Mouse (Mus musculus): ENCODE results near the gene Rhbdl1. TPM values are rescaled to one million over a fixed set of nuclear protein-coding genes. Genes with fewer than 3 reads are reported as not detected.

Gene Rhbdl1
- total RNA-seq, 2 experiments from 2014 or later: 43.0 to 44.8 TPM

DNA sequence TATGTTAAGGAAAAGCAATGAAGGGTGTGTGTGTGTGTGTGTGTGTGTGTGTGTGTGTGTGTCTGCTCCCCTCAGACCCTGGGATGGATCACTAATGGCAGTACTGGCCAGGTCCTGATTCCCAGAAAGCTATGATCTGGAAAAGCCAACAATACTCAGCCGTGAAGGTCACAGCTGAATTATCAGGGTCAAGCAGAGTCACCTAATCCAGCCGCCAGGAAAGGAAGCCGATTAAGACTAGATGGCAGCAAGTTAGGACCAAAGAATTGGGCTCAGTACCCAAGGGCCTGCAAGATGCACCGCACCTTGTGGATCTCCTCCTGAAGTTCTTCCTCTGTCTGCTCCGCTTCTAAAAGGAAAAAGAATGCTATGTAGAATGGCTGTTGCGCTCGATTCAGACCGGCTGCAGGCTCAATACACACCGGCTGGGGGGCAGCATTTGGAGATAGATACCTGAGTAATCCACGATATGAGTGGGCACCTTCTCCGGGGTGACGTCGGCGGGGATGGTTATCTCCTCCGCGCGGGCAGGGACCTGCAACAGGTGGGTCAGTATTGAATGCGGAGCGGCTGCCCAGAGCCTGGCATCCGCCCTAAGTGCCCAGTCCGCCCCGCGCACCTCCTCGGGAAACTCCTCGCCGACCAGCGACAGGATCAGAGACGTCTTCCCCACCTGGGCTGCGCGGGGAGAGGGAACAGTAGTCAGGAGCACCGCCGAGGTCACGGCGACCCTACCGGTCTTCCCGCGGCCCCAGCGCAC is 6.7 kb upstream of the Rhbdl1 start:
- Histone ChIP-seq H3K4me3 (peak overlapping the region; percentile 83), H3K27ac (peak overlapping the region; percentile 96)
- TF ChIP-seq CTCF (conservative IDR thresholded peaks at IDR 0.05): no peak
- DNase-seq (ENCODE audit: low spot score in 2 of 2): no peak

DNA sequence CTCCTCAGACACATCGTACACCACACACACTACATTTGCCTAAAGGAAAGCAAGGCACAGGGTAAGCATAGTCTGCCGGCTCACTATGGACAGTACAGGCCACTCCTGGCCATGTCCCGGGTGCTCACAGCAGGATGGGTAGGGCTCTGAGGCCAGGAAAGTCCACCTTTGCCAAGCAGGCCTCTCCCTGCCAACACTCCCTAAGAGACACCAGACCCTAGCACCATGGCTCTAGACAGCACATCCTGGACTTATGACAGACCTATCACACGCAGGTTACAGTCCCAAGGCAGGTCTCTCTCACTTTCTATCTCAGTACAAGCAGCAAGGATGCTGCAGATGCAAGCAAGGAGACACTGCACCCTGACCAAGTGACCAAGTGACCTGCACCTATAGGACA is 6.0 kb upstream of the Rhbdl1 start:
- TF ChIP-seq CTCF (conservative IDR thresholded peaks at IDR 0.05): no peak
- Histone ChIP-seq H3K27ac (peak overlapping the region; percentile 96; the same call in 1 of the 2 replicates), H3K4me3 (peak overlapping the region; percentile 83)
- no peak for DNase-seq (ENCODE audit: low spot score in 2 of 2)

DNA sequence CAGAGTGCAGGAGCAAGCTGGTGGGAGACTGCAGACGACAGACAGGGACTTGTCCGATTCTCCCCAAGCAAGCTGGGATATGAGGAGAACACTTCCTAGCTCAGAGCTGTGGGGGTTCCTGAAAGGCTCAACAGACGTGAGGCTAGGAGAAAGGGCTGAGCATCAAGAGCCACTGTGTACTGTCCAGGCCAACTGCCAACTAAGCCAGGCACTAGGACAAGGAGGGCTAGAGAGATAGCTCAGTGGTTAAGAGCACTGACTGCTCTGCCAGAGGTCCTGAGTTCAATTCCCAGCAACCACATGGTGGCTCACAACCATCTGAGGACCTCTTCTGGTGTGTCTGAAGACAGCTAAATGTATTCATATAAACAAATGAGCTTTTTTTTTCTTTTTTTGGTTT is 5.4 kb upstream of the Rhbdl1 start:
- 0 out of 2 replicates have a peak, but pooled peaks have one; percentile 6 for TF ChIP-seq CTCF (conservative IDR thresholded peaks at IDR 0.05)
- no peak for DNase-seq (ENCODE audit: low spot score in 2 of 2)
- Histone ChIP-seq H3K27ac (no peak overlapping the region), H3K4me3 (no peak overlapping the region)

DNA sequence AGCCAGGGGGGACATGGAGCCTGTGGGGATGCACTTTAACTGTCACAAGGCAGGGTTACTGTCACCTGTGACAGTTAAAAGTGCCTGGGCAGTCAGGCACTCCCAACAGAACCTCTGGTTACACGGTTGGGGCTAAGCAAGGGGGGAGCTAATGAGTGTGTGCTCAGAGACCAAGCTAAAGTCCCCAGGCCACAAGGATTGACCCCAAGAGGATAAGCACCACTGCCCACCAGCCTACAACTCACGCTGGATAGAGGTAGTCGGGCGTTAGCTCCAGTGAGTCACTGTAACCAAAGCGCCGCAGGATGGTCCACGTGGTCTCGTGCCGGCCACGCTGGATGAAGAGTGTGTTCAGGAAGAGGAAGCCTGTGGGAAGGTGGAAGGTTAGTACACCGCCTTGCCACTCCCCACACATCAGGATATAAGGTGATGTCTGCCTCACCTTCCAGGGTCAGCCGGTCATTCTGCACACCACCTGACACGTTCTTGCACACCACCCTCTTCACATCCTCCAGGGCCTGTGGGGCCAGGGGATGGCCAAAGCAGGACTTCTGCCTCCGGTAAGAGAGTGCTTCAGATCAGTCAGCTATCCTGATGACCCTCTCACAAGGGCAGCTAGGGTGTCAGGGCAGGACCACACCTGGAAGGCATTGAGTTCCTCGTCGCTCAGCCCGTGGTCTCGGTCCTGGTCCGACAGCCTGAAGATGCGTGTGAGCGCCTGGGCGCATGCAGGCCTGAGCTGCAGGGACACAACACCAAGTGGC is 4.2 kb upstream of the Rhbdl1 start, which contains the start of gene Gm20683:
Gene Gm20683, minus strand, starts transcription at position 647 of the 764 bp plus-strand sequence.
- DNase-seq (ENCODE audit: low spot score in 2 of 2): no peak
- no peak for TF ChIP-seq CTCF (conservative IDR thresholded peaks at IDR 0.05)
- Histone ChIP-seq H3K27ac (no peak within 1 kb of the TSS), H3K4me3 (no peak within 1 kb of the TSS)

- Histone ChIP-seq H3K27ac (no peak overlapping the region), H3K4me3 (no peak overlapping the region)
- TF ChIP-seq CTCF (conservative IDR thresholded peaks at IDR 0.05): no peak
- DNase-seq (ENCODE audit: low spot score in 2 of 2): no peak
Observed at GRCm38 (mm10) chr17:25840519-25840918, 3.4 kb upstream of the Rhbdl1 start.

- H3K4me3 ChIP-seq: no peak overlapping the region
- no peak for DNase-seq (ENCODE audit: low spot score in 2 of 2)
- TF ChIP-seq CTCF (conservative IDR thresholded peaks at IDR 0.05): no peak
- peak overlapping the region; percentile 14; the same call in 1 of the 2 replicates for H3K27ac ChIP-seq
Observed at GRCm38 (mm10) chr17:25839455-25840235, 2.5 kb upstream of the Rhbdl1 start.

- Histone ChIP-seq H3K4me3 (no peak overlapping the region), H3K27ac (peak overlapping the region; percentile 14; the same call in 1 of the 2 replicates)
- TF ChIP-seq CTCF (conservative IDR thresholded peaks at IDR 0.05): no peak
- DNase-seq (ENCODE audit: low spot score in 2 of 2): no peak
Observed at GRCm38 (mm10) chr17:25838904-25839303, 1.8 kb upstream of the Rhbdl1 start.

DNA sequence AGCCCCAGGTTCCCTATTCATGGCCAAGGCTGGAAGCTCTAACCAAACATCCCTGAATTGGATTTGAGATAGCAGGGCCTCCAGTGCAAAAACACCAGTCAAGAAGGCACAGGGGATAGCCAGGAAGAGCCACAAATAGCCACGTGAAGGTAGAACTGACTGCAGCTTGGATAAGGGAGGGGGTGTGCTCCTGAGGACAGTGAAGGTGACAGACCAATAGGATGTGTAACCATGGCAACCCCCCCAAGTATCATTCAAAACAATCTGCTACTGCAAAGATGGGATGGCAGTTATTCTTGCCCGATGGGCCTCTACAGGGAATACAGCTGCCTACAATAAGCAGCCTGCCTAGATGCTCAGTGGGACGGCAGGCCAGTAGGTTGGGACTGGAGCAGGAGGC is 438 bp upstream of the Rhbdl1 start:
- H3K4me3 ChIP-seq: no peak overlapping the region; the same call in 1 of the 2 replicates
- H3K27ac ChIP-seq: peak overlapping the region; percentile 99
- no peak for DNase-seq (ENCODE audit: low spot score in 2 of 2)
- no peak for TF ChIP-seq CTCF (conservative IDR thresholded peaks at IDR 0.05)

GRCm38 (mm10) chr17:25836397-25837075 is 559 bp downstream of the Rhbdl1 start:
- TF ChIP-seq CTCF (conservative IDR thresholded peaks at IDR 0.05): no peak
- Histone ChIP-seq H3K27ac (peak overlapping the region; percentile 99), H3K4me3 (peak overlapping the region; percentile 72)
- DNase-seq (ENCODE audit: low spot score in 2 of 2): no peak

- TF ChIP-seq CTCF (conservative IDR thresholded peaks at IDR 0.05): no peak
- Histone ChIP-seq H3K27ac (peak overlapping the region; percentile 99), H3K4me3 (peak overlapping the region; percentile 72)
- no peak for DNase-seq (ENCODE audit: low spot score in 2 of 2)
Observed at GRCm38 (mm10) chr17:25835816-25836215, 1.3 kb downstream of the Rhbdl1 start.

DNA sequence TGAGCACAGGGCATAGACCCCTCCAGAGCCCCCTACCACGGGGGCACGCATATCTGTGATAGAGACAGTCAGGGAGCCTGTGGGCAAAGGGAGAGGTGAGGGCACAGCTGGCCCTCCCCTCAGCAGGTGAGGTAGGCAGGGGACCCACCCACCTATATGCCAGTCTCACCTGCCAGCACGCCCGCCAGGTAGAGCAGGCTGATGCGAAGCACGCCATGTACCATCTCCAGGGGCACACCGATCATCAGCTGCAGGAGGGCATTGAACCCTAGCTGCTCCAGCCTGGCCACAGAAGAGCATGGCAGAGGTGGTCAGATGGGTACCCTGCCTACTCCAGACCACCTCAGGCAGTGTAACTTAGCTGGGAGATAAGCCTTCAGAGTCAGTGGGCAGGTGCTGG is 1.8 kb downstream of the Rhbdl1 start:
- TF ChIP-seq CTCF (conservative IDR thresholded peaks at IDR 0.05): no peak
- Histone ChIP-seq H3K27ac (peak overlapping the region; percentile 99), H3K4me3 (no peak overlapping the region; the same call in 1 of the 2 replicates)
- no peak for DNase-seq (ENCODE audit: low spot score in 2 of 2)

DNA sequence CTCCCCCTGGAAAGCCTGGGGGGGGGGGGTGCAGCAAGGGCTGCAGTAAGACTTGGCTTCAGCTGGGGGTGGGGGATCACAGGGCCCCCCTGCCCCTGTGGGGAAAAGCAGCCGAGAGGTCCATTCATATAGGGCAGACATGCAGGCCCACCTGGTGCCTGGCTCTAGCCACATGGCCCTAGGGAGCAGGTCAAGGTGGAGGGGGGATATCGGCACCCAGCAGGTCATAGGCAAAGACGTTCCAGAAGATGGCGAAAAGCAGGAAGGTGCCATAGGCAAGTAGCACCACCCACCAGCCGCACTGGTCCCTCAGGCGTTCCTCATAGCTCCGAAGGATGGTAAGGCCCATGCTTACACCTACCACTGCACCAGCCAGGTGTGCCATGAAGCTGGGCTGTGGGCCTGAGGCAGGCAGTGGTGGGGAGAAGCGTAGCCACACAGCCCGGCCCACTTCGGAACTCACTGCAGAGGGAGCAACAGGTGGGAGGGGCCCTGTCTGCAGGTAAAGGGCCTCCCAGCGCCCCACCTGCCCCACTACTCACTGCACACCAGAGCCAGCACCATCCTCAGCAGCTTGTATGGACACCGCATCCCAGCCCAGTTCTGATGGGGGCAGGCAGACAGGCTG is 2.4 kb downstream of the Rhbdl1 start:
- DNase-seq (ENCODE audit: low spot score in 2 of 2): no peak
- peak overlapping the region; percentile 99 for H3K27ac ChIP-seq
- peak overlapping the region; percentile 87 for H3K4me3 ChIP-seq
- TF ChIP-seq CTCF (conservative IDR thresholded peaks at IDR 0.05): no peak
